Comparison of ENCODE assay signal across 43 mouse cellular contexts in the genomic region with DNA sequence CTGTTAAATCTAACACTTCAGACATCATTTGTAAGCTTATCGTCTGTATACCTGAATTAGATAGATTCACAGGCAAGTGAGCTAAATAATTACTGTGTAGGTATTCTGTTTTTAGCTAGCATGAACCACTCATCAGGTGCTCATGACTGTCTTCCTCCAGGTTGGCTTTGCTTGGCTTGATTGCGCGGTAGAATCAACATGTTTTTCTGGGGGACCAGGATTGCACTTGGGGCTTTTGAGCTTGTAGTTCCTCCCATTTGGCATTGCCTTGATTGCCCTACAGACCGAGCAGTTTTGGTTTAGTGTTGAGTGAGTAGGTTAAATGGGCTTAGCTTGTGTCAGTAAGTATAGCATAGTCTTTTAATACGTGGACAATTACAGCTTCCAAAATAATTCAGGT. TPM values are rescaled to one million over a fixed set of nuclear protein-coding genes. Genes with fewer than 3 reads are reported as not detected.
DNase-seq lines count a peak whose midpoint lies in the region; ATAC-seq and TF ChIP-seq lines count a peak whose summit lies in the region.
"Had no signal": no experiment of that assay in that cellular context is flagged by ENCODE, and none has a peak within 500 bp of the region (broad histone marks: within the 10 kb centered on the region; RNA-seq: fewer than 3 reads in every experiment).

No protein-coding gene starts in this region.

- peak overlapping the region; percentile 70 for H3K4me2 ChIP-seq in intestine, embryonic 15.5 days (replicated peaks)
- H3K4me2 ChIP-seq in liver, embryonic 11.5 days = peak overlapping the region; percentile 91
- H3K4me2 ChIP-seq in liver, embryonic 16.5 days (ENCODE audit: low read depth, low read length) = peak overlapping the region; percentile 92
- H3K4me2 ChIP-seq: hindbrain, embryonic 15.5 days; limb, embryonic 15.5 days had no signal

- 89% methylated on average over 5 of the region's 5 CpGs for WGBS in intestine, embryonic 15.5 days
- WGBS in liver, embryonic 11.5 days = 87% methylated on average over 5 of the region's 5 CpGs
- WGBS in liver, embryonic 16.5 days (ENCODE audit: insufficient replicate concordance) = 75% methylated on average over 5 of the region's 5 CpGs
- 88% methylated on average over 5 of the region's 5 CpGs for WGBS in cerebellum, adult 2 months

- no peak for TF ChIP-seq CTCF in cerebellum, adult 2 months (IDR thresholded peaks at IDR 0.05; ENCODE audit: borderline replicate concordance, insufficient read depth, low read depth, low read length)

- ATAC-seq in megakaryocyte, adult 5-6 weeks (ENCODE audit: poor library complexity, severe bottlenecking) = no peak
- no peak for ATAC-seq in intestine, embryonic 15.5 days
- no peak for ATAC-seq in liver, embryonic 11.5 days (replicated peaks; ENCODE audit: low FRiP score)
- no peak for ATAC-seq in liver, embryonic 16.5 days (ENCODE audit: low read depth)
- ATAC-seq: forebrain, postnatal 0 days; inflammation-experienced regulatory T-cells, adult 6 months; midbrain, embryonic 16.5 days had no signal

- DNase-seq in liver, embryonic 11.5 days (ENCODE audit: low spot score) = no peak
- no peak for DNase-seq in gastrocnemius, postnatal 36 days
- no peak for DNase-seq in cerebellum, adult 2 months
- no peak for DNase-seq in layer of hippocampus, postnatal 10 days (ENCODE audit: low spot score in 2 of 2)
- DNase-seq: adrenal gland, postnatal 25 days; B cell, adult 2 months; cerebellum, adult 18-20 months; cerebellum, postnatal 14 days; forebrain, postnatal 0 days; heart, postnatal 10 days; kidney, postnatal 25 days; lung, postnatal 36 days; right cerebral cortex, postnatal 4 days had no signal

- intact Hi-C loops in gastrocnemius, postnatal 36 days (cut with DNase I) = no loop called here

- H3K4me1 ChIP-seq in megakaryocyte, embryonic 14.5 days = peaks cover 76% of the 10 kb centered on the region
- peaks cover 24% of the 10 kb centered on the region for H3K4me1 ChIP-seq in intestine, embryonic 15.5 days (replicated peaks)
- H3K4me1 ChIP-seq in liver, embryonic 11.5 days (replicated peaks; ENCODE audit: control insufficient read depth, insufficient read depth, low read length) = peaks cover 62% of the 10 kb centered on the region
- H3K4me1 ChIP-seq in liver, embryonic 16.5 days (ENCODE audit: control insufficient read depth, low read depth, low read length) = peaks cover 55% of the 10 kb centered on the region
- no peaks in the 10 kb centered on the region; the same call in 1 of the 2 replicates for H3K4me1 ChIP-seq in cerebellum, adult 2 months (ENCODE audit: control insufficient read depth, insufficient read depth, low read length)

- no peak overlapping the region for H3K27ac ChIP-seq in intestine, embryonic 15.5 days
- H3K27ac ChIP-seq in liver, embryonic 11.5 days (ENCODE audit: low read depth, low read length) = no peak overlapping the region
- H3K27ac ChIP-seq in liver, embryonic 16.5 days (ENCODE audit: low read length) = peak overlapping the region; percentile 97
- H3K27ac ChIP-seq in cerebellum, adult 2 months (ENCODE audit: insufficient read depth, low read length) = no peak overlapping the region
- H3K27ac ChIP-seq: hindbrain, embryonic 10.5 days; hindbrain, embryonic 15.5 days; limb, embryonic 10.5 days; limb, embryonic 15.5 days had no signal

- H3K36me3 ChIP-seq in megakaryocyte, embryonic 14.5 days (replicated peaks; ENCODE audit: low read length) = peaks cover 24% of the 10 kb centered on the region
- no peaks in the 10 kb centered on the region for H3K36me3 ChIP-seq in intestine, embryonic 15.5 days
- no peaks in the 10 kb centered on the region for H3K36me3 ChIP-seq in liver, embryonic 11.5 days (ENCODE audit: control insufficient read depth, insufficient read depth, low read length)
- peaks cover 4% of the 10 kb centered on the region; the same call in 1 of the 2 replicates for H3K36me3 ChIP-seq in liver, embryonic 16.5 days (ENCODE audit: control insufficient read depth, insufficient read depth)
- H3K36me3 ChIP-seq: heart, embryonic 12.5 days; hindbrain, embryonic 10.5 days; hindbrain, embryonic 15.5 days; limb, embryonic 15.5 days had no signal

- peak overlapping the region; percentile 7 for H3K4me3 ChIP-seq in megakaryocyte, embryonic 14.5 days (replicated peaks)
- H3K4me3 ChIP-seq in intestine, embryonic 15.5 days (replicated peaks) = 0 out of 2 replicates have a peak overlapping the region, but pooled peaks have one; percentile 69
- H3K4me3 ChIP-seq in liver, embryonic 11.5 days (ENCODE audit: low read depth, low read length) = 0 out of 2 replicates have a peak overlapping the region, but pooled peaks have one; percentile 76
- H3K4me3 ChIP-seq in liver, embryonic 16.5 days (ENCODE audit: low read depth, low read length) = peak overlapping the region; percentile 94
- H3K4me3 ChIP-seq in cerebellum, adult 2 months (replicated peaks; ENCODE audit: insufficient read depth, low read depth, low read length) = no peak overlapping the region
- H3K4me3 ChIP-seq: hindbrain, embryonic 10.5 days; hindbrain, embryonic 15.5 days; limb, embryonic 10.5 days; limb, embryonic 15.5 days had no signal

- H3K9me3 ChIP-seq in megakaryocyte, embryonic 14.5 days = 0 out of 2 replicates have a peak, but pooled peaks cover 2% of the 10 kb centered on the region
- no peaks in the 10 kb centered on the region for H3K9me3 ChIP-seq in intestine, embryonic 15.5 days
- no peaks in the 10 kb centered on the region for H3K9me3 ChIP-seq in liver, embryonic 11.5 days (ENCODE audit: control insufficient read depth, low read length)
- H3K9me3 ChIP-seq in liver, embryonic 16.5 days (replicated peaks; ENCODE audit: control insufficient read depth, low read length) = no peaks in the 10 kb centered on the region
- H3K9me3 ChIP-seq: heart, embryonic 12.5 days; hindbrain, embryonic 10.5 days; hindbrain, embryonic 15.5 days; limb, embryonic 10.5 days; limb, embryonic 15.5 days had no signal

- H3K9ac ChIP-seq in intestine, embryonic 15.5 days = 0 out of 2 replicates have a peak overlapping the region, but pooled peaks have one; percentile 12
- no peak overlapping the region; the same call in 1 of the 2 replicates for H3K9ac ChIP-seq in liver, embryonic 11.5 days (ENCODE audit: low read depth, low read length)
- peak overlapping the region; percentile 34 for H3K9ac ChIP-seq in liver, embryonic 16.5 days (ENCODE audit: low read depth, low read length)
- H3K9ac ChIP-seq: forebrain, postnatal 0 days; heart, embryonic 12.5 days; hindbrain, embryonic 15.5 days; limb, embryonic 15.5 days had no signal

- H3K27me3 ChIP-seq in megakaryocyte, embryonic 14.5 days (replicated peaks) = no peaks in the 10 kb centered on the region
- no peaks in the 10 kb centered on the region for H3K27me3 ChIP-seq in intestine, embryonic 15.5 days (replicated peaks)
- no peaks in the 10 kb centered on the region for H3K27me3 ChIP-seq in liver, embryonic 11.5 days (replicated peaks; ENCODE audit: control insufficient read depth, insufficient read depth, low read length)
- no peaks in the 10 kb centered on the region for H3K27me3 ChIP-seq in liver, embryonic 16.5 days (ENCODE audit: control insufficient read depth, insufficient read depth, low read depth, low read length)
- no peaks in the 10 kb centered on the region for H3K27me3 ChIP-seq in cerebellum, adult 2 months (ENCODE audit: control insufficient read depth, insufficient read depth, low read length)
- H3K27me3 ChIP-seq: heart, embryonic 12.5 days; hindbrain, embryonic 15.5 days; limb, embryonic 15.5 days had no signal

- TF ChIP-seq POLR2A in cerebellum, adult 2 months (IDR thresholded peaks at IDR 0.05; ENCODE audit: borderline replicate concordance, insufficient read depth, low read length) = no peak

RNA-seq across cellular contexts. Expression of a gene that starts 2.6 kb away (rescaled TPM):
- 2.9 and 6.8 TPM in 2 replicates for polyA plus RNA-seq in megakaryocyte, embryonic 14.5 days (2012; ENCODE audit: insufficient read depth, low replicate concordance)
- 107 and 111 TPM in 2 replicates for total RNA-seq in megakaryocyte, adult 5-6 weeks (2015)
- 93.2 and 110 TPM in 2 replicates for total RNA-seq in megakaryocyte, adult 5-6 weeks (2017)
- polyA plus RNA-seq in intestine, embryonic 15.5 days (2015; fragmentation: Nextera tagmentation; extraction: Ambion mirVana) = 164 and 166 TPM in 2 replicates
- 172 and 197 TPM in 2 replicates for polyA plus RNA-seq in liver, embryonic 11.5 days (2014; fragmentation: Nextera tagmentation; extraction: Ambion mirVana)
- polyA plus RNA-seq in liver, embryonic 16.5 days (2015; fragmentation: Nextera tagmentation; extraction: Ambion mirVana) = 355 and 363 TPM in 2 replicates
- 10 to 100 TPM; 55.2 to 61.5 TPM for total RNA-seq in gastrocnemius, postnatal 36 days (2021)
- 69.7 and 78.5 TPM in 2 replicates for polyA plus RNA-seq in cerebellum, adult 2 months (2012; rRNA removed)
- 100 to 1,000 TPM; 129 to 134 TPM for total RNA-seq in layer of hippocampus, postnatal 10 days (2021)

RNA-seq across cellular contexts. Expression of a gene that starts 20.4 kb away (rescaled TPM):
- not detected in 2 replicates for polyA plus RNA-seq in megakaryocyte, embryonic 14.5 days (2012; ENCODE audit: insufficient read depth, low replicate concordance)
- total RNA-seq in megakaryocyte, adult 5-6 weeks (2015) = not detected in 2 replicates
- not detected in 2 replicates for total RNA-seq in megakaryocyte, adult 5-6 weeks (2017)
- not detected in 2 replicates for polyA plus RNA-seq in intestine, embryonic 15.5 days (2015; fragmentation: Nextera tagmentation; extraction: Ambion mirVana)
- polyA plus RNA-seq in liver, embryonic 11.5 days (2014; fragmentation: Nextera tagmentation; extraction: Ambion mirVana) = 0.38 TPM in 1 of 2 replicates, not detected in the other
- 0.49 TPM in 1 of 2 replicates, not detected in the other for polyA plus RNA-seq in liver, embryonic 16.5 days (2015; fragmentation: Nextera tagmentation; extraction: Ambion mirVana)
- total RNA-seq in gastrocnemius, postnatal 36 days (2021) = not detected
- not detected in 2 replicates for polyA plus RNA-seq in cerebellum, adult 2 months (2012; rRNA removed)
- not detected for total RNA-seq in layer of hippocampus, postnatal 10 days (2021)
- total RNA-seq: adrenal gland, adult 18-20 months; adrenal gland, postnatal 25 days; forebrain, postnatal 0 days; gastrocnemius, adult 8-10 months; heart, postnatal 10 days; layer of hippocampus, adult 18-20 months; layer of hippocampus, postnatal 25 days; left cerebral cortex, postnatal 10 days; neutrophil, adult 5-6 weeks had no signal
- polyA plus RNA-seq: brain, embryonic 14.5 days; cortical plate, adult 2 months; embryonic facial prominence, embryonic 14.5 days; erythroblast, embryonic 14.5 days; forebrain, embryonic 11.5 days; forebrain, postnatal 0 days; gonadal fat pad, adult 2 months; heart, embryonic 12.5 days; hindbrain, embryonic 10.5 days; hindbrain, embryonic 15.5 days; inflammation-experienced regulatory T-cells, adult 6 months; kidney, embryonic 14.5 days; limb, embryonic 10.5 days; limb, embryonic 15.5 days; lung, embryonic 16.5 days; midbrain, embryonic 16.5 days; neural tube, embryonic 11.5 days; spleen, adult 2 months; testis, adult 2 months; thymus, postnatal 0 days; urinary bladder, adult 2 months had no signal

RNA-seq across cellular contexts. Expression of a gene that starts 39.5 kb away (rescaled TPM):
- 55.0 and 266 TPM in 2 replicates for polyA plus RNA-seq in megakaryocyte, embryonic 14.5 days (2012; ENCODE audit: insufficient read depth, low replicate concordance)
- 122 and 132 TPM in 2 replicates for total RNA-seq in megakaryocyte, adult 5-6 weeks (2015)
- 88.3 and 104 TPM in 2 replicates for total RNA-seq in megakaryocyte, adult 5-6 weeks (2017)
- polyA plus RNA-seq in intestine, embryonic 15.5 days (2015; fragmentation: Nextera tagmentation; extraction: Ambion mirVana) = 335 and 338 TPM in 2 replicates
- polyA plus RNA-seq in liver, embryonic 11.5 days (2014; fragmentation: Nextera tagmentation; extraction: Ambion mirVana) = 425 and 431 TPM in 2 replicates
- 147 and 154 TPM in 2 replicates for polyA plus RNA-seq in liver, embryonic 16.5 days (2015; fragmentation: Nextera tagmentation; extraction: Ambion mirVana)
- 100 to 1,000 TPM; 198 to 210 TPM for total RNA-seq in gastrocnemius, postnatal 36 days (2021)
- 178 and 182 TPM in 2 replicates for polyA plus RNA-seq in cerebellum, adult 2 months (2012; rRNA removed)
- 100 to 1,000 TPM in 1 of 2 experiments, 10 to 100 TPM in 1; 90.9 to 109 TPM for total RNA-seq in layer of hippocampus, postnatal 10 days (2021)

RNA-seq across cellular contexts. Expression of a gene that starts 39.5 kb away (rescaled TPM):
- 1.1 and 4.6 TPM in 2 replicates for polyA plus RNA-seq in megakaryocyte, embryonic 14.5 days (2012; ENCODE audit: insufficient read depth, low replicate concordance)
- total RNA-seq in megakaryocyte, adult 5-6 weeks (2015) = 34.7 and 37.1 TPM in 2 replicates
- total RNA-seq in megakaryocyte, adult 5-6 weeks (2017) = 80.2 and 97.7 TPM in 2 replicates
- 35.9 and 37.0 TPM in 2 replicates for polyA plus RNA-seq in intestine, embryonic 15.5 days (2015; fragmentation: Nextera tagmentation; extraction: Ambion mirVana)
- 37.2 and 41.3 TPM in 2 replicates for polyA plus RNA-seq in liver, embryonic 11.5 days (2014; fragmentation: Nextera tagmentation; extraction: Ambion mirVana)
- polyA plus RNA-seq in liver, embryonic 16.5 days (2015; fragmentation: Nextera tagmentation; extraction: Ambion mirVana) = 11.6 and 11.8 TPM in 2 replicates
- total RNA-seq in gastrocnemius, postnatal 36 days (2021) = 10 to 100 TPM; 17.1 to 19.9 TPM
- 16.1 and 16.5 TPM in 2 replicates for polyA plus RNA-seq in cerebellum, adult 2 months (2012; rRNA removed)
- total RNA-seq in layer of hippocampus, postnatal 10 days (2021) = 10 to 100 TPM; 50.6 to 55.7 TPM
